Mouse (Mus musculus) heart, postnatal 0 days (tissue): ENCODE measurements at regions not wholly inside any gene's neighbourhood (a gene's known extent, or its start where the extent isn't known, plus 50 kb on each side); places are given as distances from the start of the nearest gene placed in this dataset.

ENCODE experiments used
- CTCF ChIP-seq: IDR thresholded peaks from 2 replicates; pipeline ENCODE4 v1.5.1; 2016; ENCODE audit warnings: antibody characterized with exemption, control low read depth, low read depth
- EP300 ChIP-seq: IDR thresholded peaks from 2 replicates; pipeline ENCODE4 v1.6.1; 2016; ENCODE audit warnings: antibody characterized with exemption, low read depth

DNA sequence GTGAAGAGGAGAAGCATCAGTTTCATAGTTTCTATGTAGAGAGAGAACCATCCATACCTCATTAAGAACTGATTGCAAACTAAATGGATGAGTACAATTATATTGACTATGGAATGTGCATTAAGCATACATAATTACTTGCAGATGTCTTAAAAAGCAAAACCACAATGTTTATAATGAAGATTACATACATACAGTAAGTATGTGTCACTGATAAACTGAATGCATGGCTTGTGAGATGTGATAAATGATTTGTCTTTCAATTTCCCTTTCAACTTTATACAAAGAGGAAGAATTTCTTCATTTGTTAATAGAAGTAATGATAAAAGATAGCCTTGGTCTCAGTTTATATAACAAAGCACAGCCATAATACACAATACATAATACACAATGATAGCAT, 1939.3 kb downstream of the 9330182O14Rik start:
- TF ChIP-seq CTCF (no peak), EP300 (no peak)
